Mouse (Mus musculus) embryo, embryonic 9.5 days (tissue): ENCODE data around the gene Rps6kc1.
A peak's percentile ranks its signal among the peaks of the same experiment; 100 is the strongest.

Experiments
- DNase-seq: peaks from one replicate; pipeline ENCODE4 v3.0.0-alpha.2; 2017; ENCODE audit errors: extremely low spot score

Rps6kc1 gene

DNA sequence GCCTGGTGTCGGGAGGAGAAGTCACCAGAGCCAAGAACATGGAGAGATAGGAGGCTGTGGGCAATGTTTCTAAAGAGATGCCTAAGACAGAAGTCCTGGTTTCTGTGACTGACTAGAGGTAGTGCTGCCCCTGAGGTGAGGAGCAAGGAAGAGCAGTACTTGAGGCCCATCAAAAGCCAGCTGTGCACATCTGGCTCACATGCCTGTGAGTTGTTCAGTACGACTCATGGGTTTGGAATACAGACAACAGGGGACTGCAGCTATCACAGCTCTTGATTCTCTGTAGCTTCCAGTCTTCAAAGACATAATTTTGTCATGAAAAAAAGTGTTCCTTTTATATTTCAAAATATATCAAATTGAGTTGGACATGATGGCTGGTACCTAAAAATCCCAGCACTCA is 10.5 kb downstream of the Rps6kc1 start:
- no peak for DNase-seq

DNA sequence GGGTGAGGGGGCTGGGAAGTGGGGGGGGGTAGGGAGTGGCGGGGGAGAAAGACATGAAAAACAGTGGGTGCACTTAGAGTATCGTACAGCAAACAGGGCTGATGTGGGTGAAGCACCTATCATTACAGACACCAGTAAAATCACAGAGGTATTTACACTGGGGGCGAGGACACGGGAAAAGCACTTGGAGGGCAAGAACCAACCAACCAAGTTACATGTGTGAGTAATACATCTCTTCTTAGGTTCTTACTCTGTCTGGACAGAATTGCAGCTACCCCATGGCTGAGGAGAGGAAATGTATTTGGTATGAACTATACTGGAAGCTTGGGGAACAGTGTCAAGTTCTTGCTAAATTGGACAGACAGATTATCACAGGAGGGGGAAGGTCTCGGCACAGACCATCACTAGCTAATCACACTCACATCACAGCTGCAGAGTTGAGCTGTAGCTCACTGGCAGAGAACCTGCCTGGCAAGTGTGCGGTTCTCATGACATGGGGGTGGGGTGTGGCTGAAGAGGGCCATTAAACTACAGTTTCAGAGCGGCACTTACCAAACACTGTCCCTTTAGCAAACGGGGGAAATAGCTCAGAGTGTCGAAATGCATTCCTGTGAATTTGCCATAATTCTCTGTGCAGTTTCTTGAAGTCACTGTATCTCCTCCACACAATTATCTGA is 12.5 kb downstream of the Rps6kc1 start:
- no peak for DNase-seq

DNA sequence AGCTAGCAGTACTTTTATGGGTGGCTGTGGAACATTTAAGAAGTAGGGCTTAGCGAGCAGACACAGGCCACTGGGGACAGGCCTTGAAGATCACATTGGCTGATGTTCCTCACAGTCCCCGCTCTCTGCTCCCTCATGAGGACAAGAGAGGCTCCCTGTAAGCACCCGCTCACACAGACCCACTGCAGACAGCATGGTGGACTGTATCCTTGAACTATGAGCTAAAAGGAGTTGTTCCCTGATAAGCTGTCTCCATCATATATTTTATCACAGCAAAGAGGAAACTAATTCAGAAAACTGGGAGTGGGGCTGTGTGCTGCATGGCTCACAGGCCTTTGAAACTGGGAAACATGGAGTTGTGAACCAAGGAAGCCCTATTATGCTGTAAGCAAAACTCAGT is 13.4 kb downstream of the Rps6kc1 start:
- no peak for DNase-seq

DNA sequence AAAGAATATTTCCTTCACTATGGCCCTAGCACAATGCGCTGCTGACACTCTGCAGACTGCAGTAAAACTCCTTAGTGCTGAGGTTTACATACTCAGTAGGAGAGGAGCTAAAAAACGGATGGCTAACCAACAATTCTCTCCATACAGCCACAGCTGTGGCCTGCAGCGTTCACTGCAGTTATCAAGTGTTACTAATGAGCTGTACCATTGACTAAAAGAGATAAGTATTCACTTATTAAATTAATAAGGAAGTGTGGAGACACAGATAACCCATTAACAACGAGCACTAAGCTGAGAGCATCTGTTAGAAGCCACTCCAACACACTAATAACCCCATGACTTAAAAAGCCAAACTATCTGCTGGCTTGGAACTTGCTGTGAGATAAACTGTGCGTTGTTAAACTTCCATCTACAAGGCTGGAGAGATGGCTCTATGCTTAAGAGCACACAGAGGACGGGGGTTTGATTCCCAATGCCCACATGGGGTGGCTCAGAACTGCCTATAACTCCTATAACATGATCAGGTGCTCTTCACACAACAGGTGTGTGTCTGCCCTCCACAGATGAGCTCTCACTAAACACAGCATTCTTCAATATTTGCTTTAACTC is 17.9 kb downstream of the Rps6kc1 start:
- DNase-seq, result no peak

DNA sequence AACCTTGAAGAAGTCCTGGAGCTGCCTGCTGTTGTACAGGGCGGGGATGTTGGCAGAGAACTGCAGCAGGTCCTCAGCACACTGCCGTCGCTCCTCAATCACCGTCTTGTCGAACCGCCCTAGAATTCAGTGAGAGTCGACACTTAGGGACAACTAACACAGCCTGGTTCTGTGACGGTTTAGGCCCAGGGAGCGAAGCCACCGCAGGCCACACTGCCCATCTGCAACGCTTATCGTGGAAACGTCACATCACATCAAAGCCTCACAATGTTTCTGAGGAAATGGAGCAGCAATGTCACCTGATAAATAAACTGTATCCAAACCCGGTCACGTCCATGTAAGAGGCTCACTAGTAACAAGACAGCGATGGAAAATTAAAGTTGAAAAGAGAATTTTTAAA is 22.9 kb downstream of the Rps6kc1 start:
- no peak for DNase-seq

DNA sequence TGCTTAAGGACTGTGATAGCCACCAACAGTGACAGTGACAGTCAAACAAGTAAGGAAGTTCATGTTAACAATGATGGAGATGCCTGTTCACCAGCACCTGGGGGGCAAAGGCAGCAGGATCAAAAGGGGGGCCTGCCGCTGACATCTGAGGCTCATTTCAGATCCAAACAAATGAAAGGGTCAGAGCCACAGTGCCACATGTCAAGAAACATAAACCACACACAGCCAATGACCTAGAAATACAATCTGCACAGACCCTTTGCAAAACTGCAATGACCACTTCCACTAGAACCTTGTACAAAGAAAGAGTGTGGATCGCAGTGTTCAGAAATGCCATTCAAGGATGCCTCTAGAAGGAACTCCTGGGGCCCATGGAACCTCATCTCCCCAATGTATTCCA is 23.5 kb downstream of the Rps6kc1 start:
- DNase-seq, result no peak

DNA sequence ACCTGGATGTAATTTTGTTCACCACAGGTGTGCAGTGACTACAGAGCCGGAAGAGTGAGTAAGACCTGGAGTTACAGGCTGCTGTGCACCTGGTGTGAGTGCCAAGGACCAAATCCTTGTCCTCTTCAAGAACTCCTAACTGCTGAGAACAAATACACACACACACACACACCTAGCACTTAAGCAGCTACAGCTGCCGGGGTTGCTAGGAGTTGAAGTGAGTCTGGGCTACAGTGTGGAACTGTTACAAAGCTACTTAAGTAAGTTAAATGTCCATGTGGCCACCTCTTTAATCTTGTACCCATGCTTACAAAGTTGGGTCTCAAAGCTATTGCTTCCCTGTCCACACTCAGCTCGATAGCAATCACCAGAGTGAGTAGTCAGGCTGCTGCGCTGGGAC is 25.6 kb downstream of the Rps6kc1 start:
- no peak for DNase-seq

DNA sequence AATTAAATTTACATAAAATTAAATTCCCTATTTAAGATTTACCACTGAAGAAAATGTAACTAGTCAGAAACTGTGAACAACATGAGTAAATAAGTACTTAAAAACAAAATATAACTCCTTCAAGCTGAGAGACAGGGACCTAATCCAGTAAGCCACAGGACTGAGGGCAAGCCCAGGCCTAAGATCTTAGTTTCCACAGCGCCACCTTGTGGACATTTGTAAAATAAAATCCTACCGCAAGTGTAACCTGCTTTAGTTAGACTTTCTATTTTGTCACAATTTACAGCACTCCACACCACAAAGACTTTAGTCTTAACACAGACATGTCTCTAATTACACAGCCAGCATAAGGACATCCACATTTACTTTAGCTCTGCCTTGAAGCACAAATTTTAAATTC is 30.1 kb downstream of the Rps6kc1 start:
- DNase-seq, result peak; percentile 51

DNA sequence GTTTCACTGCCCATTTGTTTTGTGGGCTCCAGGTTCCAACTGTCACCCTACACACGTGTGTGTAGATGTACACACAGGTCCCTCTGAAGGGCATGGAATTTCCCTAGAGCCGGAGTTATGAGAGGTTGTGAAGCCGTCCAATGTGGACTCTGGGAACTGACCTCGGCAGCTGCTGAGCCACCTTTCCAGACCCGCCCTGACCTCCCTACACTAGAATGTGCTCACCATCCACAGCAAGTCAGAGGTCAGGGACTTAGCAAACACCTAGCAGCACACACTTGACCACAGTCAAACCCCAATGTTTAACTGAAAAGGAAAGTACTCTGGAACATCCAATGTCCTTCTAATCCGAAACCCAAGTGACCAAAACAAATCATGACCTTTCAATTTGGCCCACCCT is 30.9 kb downstream of the Rps6kc1 start:
- no peak for DNase-seq

DNA sequence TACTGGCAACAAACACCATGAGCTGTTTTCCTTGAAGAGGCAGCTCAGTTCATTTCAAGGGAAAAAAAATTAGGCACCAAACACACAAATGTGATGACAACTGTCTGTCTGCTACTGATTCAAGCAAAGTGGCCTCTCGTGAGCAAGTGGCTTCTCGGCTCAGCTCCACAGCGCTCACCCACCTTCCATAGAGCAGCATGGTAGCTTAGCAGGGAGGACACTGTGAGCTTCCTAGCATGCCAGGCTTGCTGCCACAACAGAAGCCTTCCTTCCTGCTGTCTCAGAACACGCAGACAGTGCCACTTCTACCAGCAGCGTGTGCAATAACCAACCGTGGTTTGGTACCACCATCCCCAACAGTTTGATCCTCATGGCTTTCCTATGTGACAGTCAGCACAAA is 35.8 kb downstream of the Rps6kc1 start:
- DNase-seq, result no peak

DNA sequence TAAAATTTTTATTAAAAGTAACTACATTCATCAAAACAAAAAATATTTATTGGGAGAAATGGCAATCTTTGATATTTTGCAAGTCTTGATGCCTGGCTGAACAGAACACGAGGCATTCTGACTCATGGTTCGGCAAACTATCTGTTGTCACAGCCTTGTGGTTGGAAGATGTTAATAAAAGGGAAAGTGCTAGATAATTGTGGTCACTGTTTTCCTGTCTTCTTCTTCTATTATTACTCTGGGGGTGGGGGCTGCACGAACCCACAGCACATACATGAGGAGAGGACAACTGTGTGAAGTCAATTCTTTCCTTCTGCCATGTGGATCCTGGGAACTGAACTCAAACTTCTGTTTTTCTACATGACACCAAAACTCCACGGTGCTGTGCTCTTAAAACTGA is 36.5 kb downstream of the Rps6kc1 start:
- DNase-seq, result no peak

DNA sequence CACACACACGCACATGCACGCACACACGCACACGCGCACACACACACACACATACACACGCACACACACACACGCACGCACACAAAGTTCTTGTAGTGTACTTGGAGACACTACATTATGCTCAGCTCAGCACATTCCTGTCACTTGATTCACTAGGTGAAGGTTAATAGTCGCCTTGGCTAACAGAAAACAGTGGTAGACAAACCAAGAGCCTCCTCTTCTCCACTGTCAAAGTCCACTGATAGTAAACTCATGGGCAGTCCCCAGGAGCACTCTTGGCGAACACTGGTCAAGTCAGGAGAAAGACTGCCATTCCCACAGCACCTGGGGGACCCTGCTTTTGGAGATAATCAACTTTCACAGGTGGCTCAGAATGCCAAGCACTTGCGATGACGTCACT is 40.5 kb downstream of the Rps6kc1 start:
- DNase-seq, result no peak

DNA sequence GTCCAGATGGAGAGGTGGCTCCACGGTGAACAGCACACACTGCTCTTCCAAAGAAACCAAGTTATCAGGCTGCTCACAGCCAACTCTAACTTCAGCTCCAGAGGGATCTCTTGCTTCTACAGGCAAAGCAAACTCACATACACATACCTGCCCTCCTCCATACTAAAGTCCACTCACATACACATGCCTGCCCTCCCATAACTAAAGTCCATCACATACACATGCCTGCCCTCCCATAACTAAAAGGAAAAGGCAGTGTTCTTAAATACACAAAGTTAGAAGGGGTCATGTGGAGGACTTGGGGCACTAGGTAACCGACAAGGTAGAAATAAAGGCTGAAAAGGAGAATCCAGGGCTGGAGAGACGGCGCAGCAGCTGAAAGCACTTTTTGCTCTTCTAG is 41.6 kb downstream of the Rps6kc1 start:
- DNase-seq, result no peak

DNA sequence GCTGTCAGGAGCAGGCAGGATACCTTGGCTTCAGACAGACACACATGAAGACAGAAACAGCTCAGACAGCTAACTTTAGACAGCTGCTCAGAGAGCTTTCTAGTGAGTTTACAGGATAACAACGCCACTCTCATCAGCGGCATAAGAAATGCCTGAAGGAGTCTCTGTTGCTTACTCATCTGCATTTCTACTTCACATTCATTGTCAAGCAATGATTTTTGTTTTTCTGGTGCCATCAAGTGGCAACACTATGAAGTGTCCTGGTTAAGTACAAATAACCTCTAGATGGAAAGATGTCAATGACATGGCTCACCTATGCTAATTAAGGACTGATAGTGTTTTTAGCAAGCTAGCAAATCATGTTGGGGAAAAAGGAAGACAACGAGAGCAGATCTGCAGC is 42.8 kb downstream of the Rps6kc1 start:
- no peak for DNase-seq

DNA sequence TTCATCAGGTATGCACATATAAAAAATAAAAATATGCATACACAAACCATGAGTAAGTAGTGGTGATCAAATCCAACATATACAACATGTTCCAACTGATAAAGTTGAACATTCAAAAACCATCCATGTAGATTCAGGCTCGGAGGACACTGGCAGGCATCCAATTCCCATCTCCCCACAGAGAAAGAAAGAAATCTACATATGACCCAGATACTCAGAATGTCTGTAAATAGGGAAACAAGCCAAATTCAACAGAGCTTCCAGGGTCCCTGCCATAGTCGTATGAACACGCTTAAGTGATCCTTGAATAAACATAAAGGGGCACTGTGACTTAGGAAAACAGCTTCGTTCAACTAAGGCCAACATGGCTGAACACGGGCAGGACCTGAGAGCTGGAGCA is 49.9 kb downstream of the Rps6kc1 start:
- no peak for DNase-seq

DNA sequence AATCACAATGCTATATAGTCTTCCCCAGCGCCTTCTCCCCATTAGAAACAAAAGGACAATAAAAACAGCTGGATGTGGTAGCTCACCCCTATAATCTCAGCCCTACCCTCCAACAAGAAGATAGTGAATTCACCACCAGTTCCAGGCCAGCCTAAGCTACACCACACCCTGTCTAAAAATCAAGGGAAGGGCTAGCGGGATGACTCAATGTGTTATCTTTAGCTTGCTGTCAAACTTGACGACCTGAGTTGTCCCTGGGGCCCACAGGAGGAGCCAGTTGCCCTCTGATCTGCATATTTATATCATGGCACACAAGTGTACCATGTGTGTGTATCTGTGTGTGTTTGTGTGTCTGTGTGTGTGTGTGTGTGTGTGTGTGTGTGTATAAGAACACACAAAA is 57.1 kb downstream of the Rps6kc1 start:
- no peak for DNase-seq

DNA sequence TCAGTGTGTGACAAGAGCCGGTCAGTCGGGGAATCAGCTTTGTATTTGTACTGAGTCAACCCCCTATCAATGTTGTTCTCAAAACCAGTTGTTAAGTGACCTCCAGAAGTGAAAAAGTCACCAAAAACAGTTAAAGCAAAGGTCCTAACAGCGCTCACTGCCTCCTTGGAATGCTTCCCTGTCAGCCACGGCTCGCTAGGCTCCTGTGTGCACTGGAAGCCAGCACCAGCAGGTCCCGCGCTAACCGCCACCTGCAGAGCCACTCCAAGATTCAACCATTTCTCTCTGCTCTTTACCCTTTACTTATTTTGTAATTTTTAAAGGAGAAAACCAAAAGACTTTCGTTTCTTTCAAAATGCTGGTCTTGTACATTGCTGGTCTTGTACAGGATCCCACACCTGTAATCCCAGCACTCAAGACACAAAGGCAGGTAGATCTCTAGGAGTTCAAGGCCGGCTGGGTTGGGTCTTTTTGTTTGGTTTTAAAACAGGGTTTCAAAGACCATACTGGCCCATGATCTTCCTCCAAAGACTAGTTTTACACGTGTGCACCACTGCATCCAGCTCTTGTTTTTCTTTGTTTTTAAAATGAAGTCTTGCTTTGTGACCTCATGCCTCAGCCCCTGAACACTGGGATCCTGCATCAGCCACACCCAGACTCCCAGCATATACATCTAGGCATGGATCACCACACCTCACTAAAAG is 62.3 kb downstream of the Rps6kc1 start:
- no peak for DNase-seq

DNA sequence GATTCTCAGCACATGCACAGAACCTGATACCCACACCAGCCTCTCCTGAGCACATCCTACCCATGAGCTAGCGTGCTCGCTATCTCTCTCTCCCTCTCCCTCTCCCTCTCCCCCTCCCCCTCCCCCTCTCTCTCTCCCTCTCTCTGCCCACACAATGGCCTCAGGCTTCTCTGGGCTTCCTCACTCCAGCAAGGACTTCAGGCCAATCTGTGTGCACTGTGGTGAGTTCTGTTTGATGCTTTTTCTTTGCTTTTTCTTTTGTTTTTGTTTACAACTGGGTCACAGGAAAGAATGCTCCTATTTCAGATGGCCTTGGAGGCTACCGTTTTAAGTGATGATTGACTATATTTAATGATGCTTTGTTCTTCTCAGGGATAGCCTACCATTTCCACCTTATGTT is 62.9 kb downstream of the Rps6kc1 start:
- DNase-seq, result peak; percentile 15

DNA sequence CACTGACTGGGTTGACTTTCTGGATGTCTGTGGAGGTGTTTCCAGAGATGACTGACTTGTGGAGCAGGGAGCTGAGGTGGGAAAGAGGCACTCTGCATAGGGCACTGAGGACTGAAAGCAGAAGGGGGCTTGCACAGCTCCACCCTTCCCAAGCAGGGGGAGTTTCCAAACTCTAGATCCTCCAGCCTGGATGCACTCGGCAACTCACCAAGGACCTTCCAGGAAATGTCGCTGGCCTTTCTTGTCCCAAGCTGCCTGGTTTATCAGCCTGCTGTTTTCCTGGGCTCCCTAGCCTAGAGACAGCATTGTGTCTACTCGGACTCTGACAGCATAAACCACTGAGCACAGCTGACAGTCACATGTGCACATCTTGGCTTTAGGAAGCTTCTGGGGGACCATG is 64.6 kb downstream of the Rps6kc1 start:
- DNase-seq, result no peak

DNA sequence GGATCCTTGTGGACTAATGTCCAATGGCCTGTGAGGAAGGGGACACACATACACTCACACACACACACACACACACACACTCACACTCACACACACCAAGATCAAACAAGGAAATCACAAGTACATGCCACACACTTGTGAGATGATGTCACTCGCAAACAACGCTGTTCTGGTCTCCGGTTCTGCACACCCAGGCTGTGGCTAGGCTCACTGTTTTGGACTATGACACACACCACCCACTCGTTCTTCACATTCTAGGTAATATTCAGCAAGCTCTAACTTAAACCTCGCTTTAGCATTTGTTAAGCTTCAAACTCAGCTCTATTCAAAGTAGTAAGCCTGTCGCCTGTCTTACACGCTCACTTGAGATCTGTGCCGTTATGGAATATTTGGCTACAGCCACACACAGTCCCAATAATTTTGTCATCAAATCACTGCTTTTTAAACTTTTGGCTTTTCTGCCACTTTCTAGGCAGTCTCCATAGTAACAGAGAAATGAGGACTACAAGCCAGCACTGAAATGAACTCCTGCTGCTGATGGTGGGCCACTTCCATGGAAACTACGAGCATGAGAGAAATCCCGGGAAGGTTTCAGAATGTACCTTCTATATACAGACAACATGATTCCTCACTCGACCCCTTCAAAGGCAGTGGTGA is 65.4 kb downstream of the Rps6kc1 start:
- DNase-seq, result no peak

DNA sequence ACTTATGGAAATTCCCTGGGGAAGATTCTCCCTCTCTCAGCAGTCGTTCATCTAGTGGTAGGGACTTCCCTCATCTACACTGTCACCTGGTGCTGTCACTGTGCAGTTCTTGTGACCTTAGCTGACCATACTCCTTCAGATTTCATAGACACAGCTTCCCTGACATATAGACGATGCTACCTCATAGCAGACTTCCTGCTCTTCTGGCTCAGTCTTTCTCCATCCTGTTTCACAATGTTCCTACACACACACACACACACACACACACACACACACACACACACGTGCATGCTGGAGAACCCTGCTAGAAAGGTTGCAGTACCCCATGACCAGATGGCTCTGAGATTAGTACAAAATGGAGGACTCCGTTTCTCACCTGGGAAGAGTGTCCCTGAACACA is 66.2 kb downstream of the Rps6kc1 start:
- DNase-seq, result no peak

DNA sequence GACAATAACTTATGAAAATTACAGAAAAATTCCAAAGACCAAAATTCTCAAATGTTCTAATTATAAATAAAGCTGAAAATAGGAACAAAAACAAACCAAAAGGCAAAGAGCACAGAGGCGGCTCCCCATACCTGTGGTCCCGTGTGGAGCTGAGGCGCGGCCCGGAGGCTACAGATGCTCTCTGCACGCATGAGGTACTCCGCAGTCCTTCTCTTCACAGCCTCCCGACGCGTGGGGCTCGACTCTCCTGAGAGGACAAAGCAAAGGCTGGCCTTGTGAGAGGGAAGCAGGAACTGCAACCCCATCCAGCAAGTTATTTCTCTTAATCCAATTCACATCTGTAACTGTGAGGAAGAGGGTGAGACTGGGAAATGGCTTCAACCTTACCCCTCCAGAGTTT is 67.2 kb downstream of the Rps6kc1 start:
- no peak for DNase-seq

DNA sequence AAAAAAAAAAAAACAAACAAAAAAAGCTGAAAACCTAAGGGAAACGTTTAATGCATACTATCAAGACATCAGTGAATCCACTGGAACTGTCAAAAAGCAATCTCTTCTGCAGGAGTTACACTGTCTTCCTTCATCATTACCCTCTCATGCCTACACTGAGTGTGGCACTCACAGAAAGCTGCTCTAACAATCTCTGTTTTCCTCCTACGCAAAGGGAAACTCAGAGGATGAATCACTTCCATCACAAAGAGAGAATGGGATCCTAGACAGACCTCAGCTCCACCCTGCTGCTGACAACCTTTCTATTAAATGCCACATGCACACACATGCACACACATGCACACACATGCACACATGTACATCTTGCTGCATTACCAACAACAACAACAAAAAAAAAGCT is 75.5 kb downstream of the Rps6kc1 start:
- no peak for DNase-seq
